Mouse (Mus musculus): ENCODE results near the gene Gnat2. TPM values are rescaled to one million over a fixed set of nuclear protein-coding genes. Genes with fewer than 3 reads are reported as not detected.

The Gnat2 gene
- polyA plus RNA-seq, 1 experiment from 2014 or later: 0.61 TPM

- no peak overlapping the region for H3K4me3 ChIP-seq (replicated peaks)
- peaks cover 40% of the 10 kb centered on the region; the same call in 1 of the 2 replicates for H3K36me3 ChIP-seq
- ATAC-seq (ENCODE audit: insufficient number of reproducible peaks, low FRiP score, low TSS enrichment, low read depth): no peak
- no peak overlapping the region for H3K9ac ChIP-seq
- no peaks in the 10 kb centered on the region for H3K9me3 ChIP-seq (replicated peaks)
- H3K4me2 ChIP-seq (replicated peaks): no peak overlapping the region
- 92% methylated on average over 5 of the region's 5 CpGs for WGBS
- no peaks in the 10 kb centered on the region for H3K27me3 ChIP-seq
- no peak overlapping the region for H3K27ac ChIP-seq (replicated peaks)
- no peaks in the 10 kb centered on the region for H3K4me1 ChIP-seq
These were observed 30.7 kb downstream of the Gnat2 start for GRCm38 (mm10) chr3:108123242-108123641.

- Histone ChIP-seq H3K9ac (no peak overlapping the region), H3K27me3 (no peaks in the 10 kb centered on the region), H3K4me3 (replicated peaks) (no peak overlapping the region), H3K36me3 (peaks cover 33% of the 10 kb centered on the region; the same call in 1 of the 2 replicates), H3K4me2 (replicated peaks) (no peak overlapping the region), H3K9me3 (replicated peaks) (no peaks in the 10 kb centered on the region), H3K4me1 (peaks cover 7% of the 10 kb centered on the region; the same call in 1 of the 2 replicates), H3K27ac (replicated peaks) (no peak overlapping the region)
- whole genome bisulfite sequencing: 40% methylated on average over 1 of the region's 1 CpGs
- no peak for ATAC-seq (ENCODE audit: insufficient number of reproducible peaks, low FRiP score, low TSS enrichment, low read depth)
These were observed 31.5 kb downstream of the Gnat2 start for GRCm38 (mm10) chr3:108124131-108124530.

GRCm38 (mm10) chr3:108126327-108126726, 33.7 kb downstream of the Gnat2 start:
- H3K27ac ChIP-seq (replicated peaks): no peak overlapping the region
- H3K27me3 ChIP-seq: no peaks in the 10 kb centered on the region
- H3K9me3 ChIP-seq (replicated peaks): no peaks in the 10 kb centered on the region
- peaks cover 15% of the 10 kb centered on the region; the same call in 1 of the 2 replicates for H3K36me3 ChIP-seq
- ATAC-seq (ENCODE audit: insufficient number of reproducible peaks, low FRiP score, low TSS enrichment, low read depth): no peak
- H3K4me2 ChIP-seq (replicated peaks): no peak overlapping the region
- 80% methylated on average over 3 of the region's 3 CpGs for WGBS
- no peak overlapping the region for H3K4me3 ChIP-seq (replicated peaks)
- H3K4me1 ChIP-seq: peaks cover 10% of the 10 kb centered on the region; the same call in 1 of the 2 replicates
- no peak overlapping the region for H3K9ac ChIP-seq

GRCm38 (mm10) chr3:108128520-108128919, 35.9 kb downstream of the Gnat2 start:
- Histone ChIP-seq H3K4me3 (replicated peaks) (no peak overlapping the region), H3K27ac (replicated peaks) (no peak overlapping the region), H3K36me3 (0 out of 2 replicates have a peak, but pooled peaks cover under 1% of the 10 kb centered on the region), H3K4me1 (peaks cover 13% of the 10 kb centered on the region; the same call in 1 of the 2 replicates), H3K4me2 (replicated peaks) (no peak overlapping the region), H3K9me3 (replicated peaks) (no peaks in the 10 kb centered on the region), H3K27me3 (no peaks in the 10 kb centered on the region), H3K9ac (no peak overlapping the region)
- WGBS: 64% methylated on average over 5 of the region's 5 CpGs
- no peak for ATAC-seq (ENCODE audit: insufficient number of reproducible peaks, low FRiP score, low TSS enrichment, low read depth)

GRCm38 (mm10) chr3:108129367-108129766, 36.8 kb downstream of the Gnat2 start:
- Histone ChIP-seq H3K27me3 (no peaks in the 10 kb centered on the region), H3K36me3 (no peaks in the 10 kb centered on the region), H3K4me3 (replicated peaks) (no peak overlapping the region), H3K27ac (replicated peaks) (no peak overlapping the region), H3K4me1 (peaks cover 13% of the 10 kb centered on the region; the same call in 1 of the 2 replicates), H3K9ac (no peak overlapping the region), H3K9me3 (replicated peaks) (no peaks in the 10 kb centered on the region), H3K4me2 (replicated peaks) (no peak overlapping the region)
- 89% methylated on average over 4 of the region's 4 CpGs for WGBS
- no peak for ATAC-seq (ENCODE audit: insufficient number of reproducible peaks, low FRiP score, low TSS enrichment, low read depth)

GRCm38 (mm10) chr3:108129804-108130203, 37.2 kb downstream of the Gnat2 start:
- Histone ChIP-seq H3K27me3 (no peaks in the 10 kb centered on the region), H3K4me1 (peaks cover 16% of the 10 kb centered on the region; the same call in 1 of the 2 replicates), H3K4me3 (replicated peaks) (no peak overlapping the region), H3K9ac (no peak overlapping the region), H3K27ac (replicated peaks) (no peak overlapping the region), H3K36me3 (no peaks in the 10 kb centered on the region), H3K4me2 (replicated peaks) (no peak overlapping the region), H3K9me3 (replicated peaks) (no peaks in the 10 kb centered on the region)
- no peak for ATAC-seq (ENCODE audit: insufficient number of reproducible peaks, low FRiP score, low TSS enrichment, low read depth)
- 88% methylated on average over 4 of the region's 4 CpGs for WGBS

GRCm38 (mm10) chr3:108131216-108131615, 38.6 kb downstream of the Gnat2 start:
- H3K9ac ChIP-seq: no peak overlapping the region
- no peak overlapping the region for H3K4me2 ChIP-seq (replicated peaks)
- no peak overlapping the region for H3K4me3 ChIP-seq (replicated peaks)
- 93% methylated on average over 5 of the region's 5 CpGs for WGBS
- no peak overlapping the region for H3K27ac ChIP-seq (replicated peaks)
- H3K9me3 ChIP-seq (replicated peaks): no peaks in the 10 kb centered on the region
- peaks cover 27% of the 10 kb centered on the region for H3K4me1 ChIP-seq
- H3K36me3 ChIP-seq: no peaks in the 10 kb centered on the region
- no peak for ATAC-seq (ENCODE audit: insufficient number of reproducible peaks, low FRiP score, low TSS enrichment, low read depth)
- H3K27me3 ChIP-seq: no peaks in the 10 kb centered on the region

- H3K27ac ChIP-seq (replicated peaks): 0 out of 2 replicates have a peak overlapping the region, but pooled peaks have one; percentile 7
- WGBS: 72% methylated on average over 1 of the region's 1 CpGs
These were observed 39.2 kb downstream of the Gnat2 start for GRCm38 (mm10) chr3:108131821-108132220.

GRCm38 (mm10) chr3:108132484-108132883, 39.9 kb downstream of the Gnat2 start:
- H3K27me3 ChIP-seq: no peaks in the 10 kb centered on the region
- H3K36me3 ChIP-seq: no peaks in the 10 kb centered on the region
- H3K9ac ChIP-seq: no peak overlapping the region
- ATAC-seq (ENCODE audit: insufficient number of reproducible peaks, low FRiP score, low TSS enrichment, low read depth): no peak
- H3K27ac ChIP-seq (replicated peaks): no peak overlapping the region
- peaks cover 27% of the 10 kb centered on the region for H3K4me1 ChIP-seq
- no peak overlapping the region for H3K4me3 ChIP-seq (replicated peaks)
- no peaks in the 10 kb centered on the region for H3K9me3 ChIP-seq (replicated peaks)
- 79% methylated on average over 1 of the region's 1 CpGs for WGBS
- no peak overlapping the region for H3K4me2 ChIP-seq (replicated peaks)

More at GRCm38 (mm10) chr3:108131821-108132220, 39.2 kb downstream of the Gnat2 start:
- Histone ChIP-seq H3K27me3 (no peaks in the 10 kb centered on the region), H3K9ac (no peak overlapping the region), H3K4me1 (peaks cover 27% of the 10 kb centered on the region), H3K36me3 (no peaks in the 10 kb centered on the region), H3K4me2 (replicated peaks) (no peak overlapping the region), H3K9me3 (replicated peaks) (no peaks in the 10 kb centered on the region), H3K4me3 (replicated peaks) (no peak overlapping the region)
- no peak for ATAC-seq (ENCODE audit: insufficient number of reproducible peaks, low FRiP score, low TSS enrichment, low read depth)

- H3K27ac ChIP-seq (replicated peaks): no peak overlapping the region
- ATAC-seq (ENCODE audit: insufficient number of reproducible peaks, low FRiP score, low TSS enrichment, low read depth): no peak
These were observed 42.1 kb downstream of the Gnat2 start for GRCm38 (mm10) chr3:108134701-108135100.

GRCm38 (mm10) chr3:108139113-108139512, 46.5 kb downstream of the Gnat2 start:
- no peaks in the 10 kb centered on the region for H3K9me3 ChIP-seq (replicated peaks)
- ATAC-seq (ENCODE audit: insufficient number of reproducible peaks, low FRiP score, low TSS enrichment, low read depth): no peak
- 75% methylated on average over 1 of the region's 1 CpGs for WGBS
- peaks cover 18% of the 10 kb centered on the region for H3K4me1 ChIP-seq
- H3K4me3 ChIP-seq (replicated peaks): no peak overlapping the region
- no peak overlapping the region for H3K9ac ChIP-seq
- H3K4me2 ChIP-seq (replicated peaks): no peak overlapping the region
- no peaks in the 10 kb centered on the region for H3K36me3 ChIP-seq
- no peaks in the 10 kb centered on the region for H3K27me3 ChIP-seq
- no peak overlapping the region for H3K27ac ChIP-seq (replicated peaks)

More at GRCm38 (mm10) chr3:108134701-108135100, 42.1 kb downstream of the Gnat2 start:
- Histone ChIP-seq H3K27me3 (no peaks in the 10 kb centered on the region), H3K4me1 (peaks cover 18% of the 10 kb centered on the region), H3K9me3 (replicated peaks) (no peaks in the 10 kb centered on the region), H3K9ac (no peak overlapping the region), H3K4me3 (replicated peaks) (no peak overlapping the region), H3K4me2 (replicated peaks) (no peak overlapping the region), H3K36me3 (no peaks in the 10 kb centered on the region)
- WGBS: 59% methylated on average over 11 of the region's 11 CpGs

- Histone ChIP-seq H3K27me3 (no peaks in the 10 kb centered on the region), H3K27ac (replicated peaks) (no peak overlapping the region), H3K9me3 (replicated peaks) (no peaks in the 10 kb centered on the region), H3K36me3 (no peaks in the 10 kb centered on the region), H3K4me2 (replicated peaks) (no peak overlapping the region), H3K4me3 (replicated peaks) (no peak overlapping the region), H3K9ac (no peak overlapping the region), H3K4me1 (peaks cover 19% of the 10 kb centered on the region)
- ATAC-seq (ENCODE audit: insufficient number of reproducible peaks, low FRiP score, low TSS enrichment, low read depth): no peak
- 74% methylated on average over 4 of the region's 4 CpGs for whole genome bisulfite sequencing
These were observed 48.2 kb downstream of the Gnat2 start for GRCm38 (mm10) chr3:108140786-108141185.

Measured in embryonic facial prominence, embryonic 15.5 days (tissue).